Mouse (Mus musculus): ENCODE results near the gene Atf3. TPM values are rescaled to one million over a fixed set of nuclear protein-coding genes. Genes with fewer than 3 reads are reported as not detected.

Gene Atf3
- total RNA-seq, 1 experiment from 2014 or later: 181 TPM

DNA sequence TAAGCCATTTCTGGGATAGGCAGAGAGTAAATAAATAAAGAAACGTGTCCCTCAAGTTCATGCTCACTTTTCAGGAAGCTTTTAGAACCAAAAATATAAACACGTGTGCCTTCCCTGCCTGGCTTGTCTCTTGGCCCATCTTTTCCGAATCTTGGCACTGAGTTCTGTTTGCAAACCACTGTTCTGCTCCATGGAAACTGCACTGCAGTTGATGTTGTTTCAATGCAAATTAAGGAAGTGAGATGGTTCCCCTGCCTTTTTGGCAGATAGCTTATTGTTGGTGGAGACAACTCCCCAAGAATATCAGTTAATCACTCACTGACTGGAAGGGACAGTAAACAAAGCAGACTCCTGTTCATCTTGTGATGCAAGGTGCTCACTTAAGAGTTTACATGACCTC is 95.1 kb downstream of the Atf3 start:
- no peak for ATAC-seq (ENCODE audit: extremely low read depth, insufficient number of reproducible peaks, low FRiP score, poor library complexity, severe bottlenecking)

Other genes with a start within 250 kb of the Atf3 start
- 0.23 TPM in 1 of 2 replicates, not detected in the other for gene Vash2, start 238.7 kb downstream of the Atf3 start, total RNA-seq (2017)
- 48.7 and 55.7 TPM in 2 replicates for gene Flvcr1, start 191.9 kb downstream of the Atf3 start, total RNA-seq (2017)
- gene Spata45, start 181.4 kb downstream of the Atf3 start, total RNA-seq (2017): not detected in 2 replicates
- 10.2 and 12.6 TPM in 2 replicates for gene Tatdn3, start 155.1 kb downstream of the Atf3 start, total RNA-seq (2017)
- gene Nsl1, start 155.0 kb downstream of the Atf3 start, total RNA-seq (2017): 0.93 and 1.4 TPM in 2 replicates
- gene Batf3, start 120.2 kb downstream of the Atf3 start, total RNA-seq (2017): 1.7 and 3.1 TPM in 2 replicates
- 10.4 and 13.8 TPM in 2 replicates for gene Fam71a, start 53.2 kb downstream of the Atf3 start, total RNA-seq (2017)
- gene Nenf, start 100.2 kb upstream of the Atf3 start, total RNA-seq (2017): not detected in 2 replicates
- gene Tmem206, start 107.9 kb upstream of the Atf3 start, total RNA-seq (2017): 19.2 and 19.5 TPM in 2 replicates
- 341 and 410 TPM in 2 replicates for gene Ppp2r5a, start 185.2 kb upstream of the Atf3 start, total RNA-seq (2017)

All from neutrophil, adult 5-6 weeks (primary cell).